Mouse (Mus musculus): ENCODE results near the gene Epas1.

Epas1 gene

DNA sequence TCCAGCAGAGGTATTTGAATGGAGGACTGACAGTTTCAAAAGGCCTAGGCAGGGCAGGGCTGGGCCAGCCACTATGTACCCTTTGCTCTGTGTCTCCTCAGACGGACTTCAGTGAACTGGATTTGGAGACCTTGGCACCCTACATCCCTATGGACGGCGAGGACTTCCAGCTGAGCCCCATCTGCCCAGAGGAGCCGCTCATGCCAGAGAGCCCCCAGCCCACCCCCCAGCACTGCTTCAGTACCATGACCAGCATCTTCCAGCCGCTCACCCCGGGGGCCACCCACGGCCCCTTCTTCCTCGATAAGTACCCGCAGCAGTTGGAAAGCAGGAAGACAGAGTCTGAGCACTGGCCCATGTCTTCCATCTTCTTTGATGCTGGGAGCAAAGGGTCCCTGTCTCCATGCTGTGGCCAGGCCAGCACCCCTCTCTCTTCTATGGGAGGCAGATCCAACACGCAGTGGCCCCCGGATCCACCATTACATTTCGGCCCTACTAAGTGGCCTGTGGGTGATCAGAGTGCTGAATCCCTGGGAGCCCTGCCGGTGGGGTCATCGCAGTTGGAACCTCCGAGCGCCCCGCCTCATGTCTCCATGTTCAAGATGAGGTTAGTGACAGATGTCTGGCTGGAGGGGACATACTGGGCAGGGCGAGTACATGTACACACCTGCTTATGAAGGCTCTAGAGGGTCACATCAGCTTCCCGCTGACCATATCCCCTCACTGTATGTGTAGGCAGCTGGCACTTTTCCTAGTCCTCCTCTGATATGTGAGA, 74.1 kb downstream of the Epas1 start:
- peak in 1 of 2 experiments; percentile 56 for DNase-seq (ENCODE audit: low spot score in 2 of 2)

GRCm38 (mm10) chr17:86828500-86828899, 75.0 kb downstream of the Epas1 start:
- peak in 1 of 2 experiments; percentile 58 for DNase-seq (ENCODE audit: low spot score in 2 of 2)

GRCm38 (mm10) chr17:86829383-86830175, 76.1 kb downstream of the Epas1 start:
- DNase-seq (ENCODE audit: low spot score in 2 of 2) = peak in 1 of 2 experiments; percentile 55

DNA sequence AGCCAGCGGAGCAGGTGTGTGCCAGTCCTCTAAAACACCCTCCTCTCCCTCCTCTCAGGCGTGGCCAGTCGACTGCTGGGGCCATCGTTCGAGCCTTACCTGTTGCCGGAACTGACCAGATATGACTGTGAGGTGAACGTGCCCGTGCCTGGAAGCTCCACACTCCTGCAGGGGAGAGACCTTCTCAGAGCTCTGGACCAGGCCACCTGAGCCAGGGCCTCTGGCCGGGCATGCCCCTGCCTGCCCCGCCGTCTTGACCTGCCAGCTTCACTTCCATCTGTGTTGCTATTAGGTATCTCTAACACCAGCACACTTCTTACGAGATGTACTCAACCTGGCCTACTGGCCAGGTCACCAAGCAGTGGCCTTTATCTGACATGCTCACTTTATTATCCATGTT, 77.4 kb downstream of the Epas1 start:
- DNase-seq (ENCODE audit: low spot score in 2 of 2) = no peak

GRCm38 (mm10) chr17:86832562-86833327, 79.2 kb downstream of the Epas1 start:
- peak in 1 of 2 experiments; percentile 74 for DNase-seq (ENCODE audit: low spot score in 2 of 2)

- no peak for DNase-seq (ENCODE audit: low spot score in 2 of 2)
Observed at GRCm38 (mm10) chr17:86833945-86834344, 80.4 kb downstream of the Epas1 start.

GRCm38 (mm10) chr17:86839308-86839707, 85.8 kb downstream of the Epas1 start:
- DNase-seq (ENCODE audit: low spot score in 2 of 2) = peak in 1 of 2 experiments; percentile 30

DNA sequence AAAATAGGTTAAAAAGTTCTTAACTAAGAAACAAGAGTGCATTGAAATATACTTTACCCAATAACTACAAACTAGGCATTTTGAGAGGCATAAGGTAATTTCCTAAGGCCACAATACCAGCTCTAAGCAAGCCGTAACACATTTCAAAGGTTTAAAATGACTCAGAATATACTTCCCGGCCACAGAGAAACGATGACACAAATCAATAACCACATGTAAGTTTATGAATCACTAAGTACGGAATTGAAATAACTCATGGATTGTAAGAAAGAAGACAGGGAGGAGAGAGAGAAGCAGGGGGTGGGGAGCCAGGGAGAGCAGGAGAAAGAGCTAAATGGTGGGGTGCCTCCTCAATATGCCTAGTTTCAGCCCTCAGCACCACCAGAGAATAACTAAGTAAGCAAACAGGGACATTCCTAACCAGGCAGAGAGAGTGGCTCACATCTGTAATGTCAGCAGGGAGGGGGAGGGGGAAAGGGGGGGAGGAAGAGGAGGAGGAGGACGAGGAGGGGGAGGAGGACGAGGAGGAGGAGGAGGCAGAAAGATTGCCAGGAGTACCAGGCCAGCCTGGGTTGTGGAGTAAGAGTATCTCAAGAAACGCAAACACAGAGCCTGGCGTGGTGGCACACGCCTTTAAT, 97.3 kb downstream of the Epas1 start:
- peak in 1 of 2 experiments; percentile 23 for DNase-seq (ENCODE audit: low spot score in 2 of 2)

DNA sequence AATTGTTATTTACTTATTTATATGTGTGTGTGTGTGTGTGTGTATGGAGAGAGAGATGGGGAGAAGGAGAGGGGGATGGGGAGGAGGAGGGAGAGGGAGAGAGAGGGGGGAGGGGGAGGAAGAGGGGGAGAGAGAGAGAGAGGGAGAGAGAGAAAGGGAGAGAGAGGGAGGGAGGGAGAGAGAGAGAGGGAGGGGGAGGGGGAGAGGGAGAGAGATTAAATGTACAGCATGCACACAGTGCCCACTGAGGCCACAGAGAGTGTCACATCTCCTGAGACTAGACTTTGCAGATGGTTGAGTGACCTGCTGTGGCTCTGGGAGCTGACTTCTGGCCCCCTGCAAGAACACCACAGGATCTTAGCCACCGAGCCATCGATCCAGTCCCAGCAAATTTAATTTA, 98.3 kb downstream of the Epas1 start:
- peak in 1 of 2 experiments; percentile 31 for DNase-seq (ENCODE audit: low spot score in 2 of 2)

DNA sequence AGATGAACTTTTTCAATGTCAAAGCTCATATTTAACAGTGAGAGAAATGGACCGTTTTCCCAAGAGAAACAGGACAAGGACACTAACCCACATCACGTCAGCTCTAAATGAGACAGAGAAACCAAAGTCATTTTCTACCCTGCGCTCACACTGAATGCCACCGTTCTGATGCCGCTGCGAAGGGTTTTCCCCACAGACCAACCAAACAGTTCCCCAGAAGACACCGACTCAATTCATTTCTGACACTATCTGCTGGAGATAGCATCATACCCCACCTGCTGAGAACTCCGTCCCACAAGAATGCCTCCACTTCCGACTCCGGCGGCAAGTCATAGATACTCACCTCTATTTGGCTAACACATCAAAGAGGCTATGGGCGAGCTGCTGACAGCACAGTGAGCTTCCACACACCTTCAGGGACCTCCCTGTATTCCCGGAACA, 99.1 kb downstream of the Epas1 start:
- DNase-seq (ENCODE audit: low spot score in 2 of 2) = peak in 1 of 2 experiments; percentile 34

DNA sequence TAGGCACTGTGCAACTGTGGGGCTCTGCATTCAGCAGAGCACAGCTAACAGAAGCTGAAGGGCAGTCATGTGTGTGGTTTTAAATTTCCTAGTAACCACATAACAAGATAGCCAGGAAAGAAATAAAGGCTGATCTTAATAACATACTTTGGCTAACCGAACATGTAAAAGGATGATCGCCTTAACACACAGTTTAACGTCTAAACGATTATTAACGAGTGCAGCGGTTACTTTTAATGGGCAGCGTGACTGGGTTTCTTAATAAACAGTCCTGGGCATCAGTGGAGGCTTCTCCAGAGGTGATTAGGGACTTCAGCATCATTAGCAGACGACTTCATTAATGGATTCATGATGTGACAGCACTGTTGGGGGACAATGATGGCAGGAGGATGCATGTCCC, 117.1 kb downstream of the Epas1 start:
- DNase-seq (ENCODE audit: low spot score in 2 of 2) = no peak

DNA sequence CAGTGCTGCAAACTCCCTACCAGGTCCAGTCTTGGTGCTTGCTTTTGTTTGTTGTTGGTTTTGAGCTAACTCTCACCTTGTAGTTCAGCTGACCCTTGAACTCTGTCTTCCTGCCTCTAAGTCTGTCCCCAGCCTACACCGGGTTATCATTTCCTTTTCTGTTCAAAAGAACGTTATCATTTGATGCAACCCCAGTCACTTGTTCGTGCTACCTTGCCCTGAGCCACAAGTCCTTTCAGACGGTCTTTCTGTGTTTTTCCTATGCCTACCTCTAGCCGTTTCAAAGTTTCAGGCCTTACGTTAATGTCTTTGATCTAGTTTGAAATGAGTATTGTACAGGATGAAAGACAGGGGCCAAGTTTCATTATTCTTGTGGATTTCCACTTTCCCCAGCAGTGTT, 119.1 kb downstream of the Epas1 start:
- no peak for DNase-seq (ENCODE audit: low spot score in 2 of 2)

DNA sequence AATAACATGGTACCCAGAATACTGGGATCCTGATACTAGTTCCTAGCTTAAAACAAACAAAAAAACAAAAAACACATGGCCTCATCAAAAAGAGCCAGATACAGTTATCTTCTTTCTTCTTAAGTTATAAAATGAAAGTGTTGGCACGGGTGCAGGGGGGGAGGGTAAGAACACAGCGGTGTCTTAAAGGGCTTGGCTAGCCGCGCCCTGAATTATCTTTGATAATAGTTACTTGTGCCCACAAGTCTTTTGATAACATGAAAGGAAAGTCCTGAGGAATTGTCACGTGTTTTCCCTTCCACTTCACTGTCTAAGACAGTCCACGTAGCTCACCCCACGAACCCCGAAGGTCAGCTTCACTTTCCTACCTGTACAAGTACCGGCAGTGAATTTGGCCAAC, 123.4 kb downstream of the Epas1 start:
- DNase-seq (ENCODE audit: low spot score in 2 of 2) = peak in 1 of 2 experiments; percentile 24

DNA sequence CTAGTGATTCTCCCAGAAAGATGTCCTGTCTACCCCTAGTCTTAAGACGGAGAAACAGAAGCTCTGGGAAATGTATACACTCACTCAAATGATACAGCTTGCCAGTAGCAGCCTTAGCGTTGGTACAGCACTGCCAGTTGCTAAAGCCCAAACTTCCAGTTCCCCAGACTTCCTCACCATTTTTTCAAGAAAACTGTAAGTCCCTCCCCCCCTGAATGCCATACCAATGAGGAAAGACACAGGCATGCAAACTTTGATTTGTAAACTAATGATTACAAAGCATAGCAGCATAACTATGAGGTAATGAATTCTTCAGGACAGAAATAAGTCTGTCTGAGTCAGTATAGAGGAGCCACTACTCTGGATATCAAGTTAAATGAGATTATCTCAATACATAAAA, 124.2 kb downstream of the Epas1 start:
- no peak for DNase-seq (ENCODE audit: low spot score in 2 of 2)

DNA sequence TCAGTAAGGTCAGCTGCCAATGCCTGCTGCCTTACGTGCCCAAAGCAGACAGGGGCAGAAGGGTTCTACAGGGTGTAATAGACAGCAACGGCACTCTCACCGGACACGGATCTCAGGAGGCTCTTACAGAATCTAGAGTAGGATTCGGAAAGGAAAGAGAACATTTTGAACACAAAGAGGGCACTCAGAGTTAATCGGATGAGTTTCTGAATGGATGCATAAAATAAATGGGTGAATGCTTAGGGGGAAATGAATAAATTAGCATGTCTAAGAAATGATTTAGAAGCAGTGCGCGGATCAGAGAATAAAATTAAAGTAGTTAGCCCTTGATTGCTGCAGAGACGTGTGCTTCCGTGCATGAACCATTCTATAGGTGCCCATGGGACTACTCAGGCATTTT, 126.6 kb downstream of the Epas1 start:
- DNase-seq (ENCODE audit: low spot score in 2 of 2) = peak in 1 of 2 experiments; percentile 13

DNA sequence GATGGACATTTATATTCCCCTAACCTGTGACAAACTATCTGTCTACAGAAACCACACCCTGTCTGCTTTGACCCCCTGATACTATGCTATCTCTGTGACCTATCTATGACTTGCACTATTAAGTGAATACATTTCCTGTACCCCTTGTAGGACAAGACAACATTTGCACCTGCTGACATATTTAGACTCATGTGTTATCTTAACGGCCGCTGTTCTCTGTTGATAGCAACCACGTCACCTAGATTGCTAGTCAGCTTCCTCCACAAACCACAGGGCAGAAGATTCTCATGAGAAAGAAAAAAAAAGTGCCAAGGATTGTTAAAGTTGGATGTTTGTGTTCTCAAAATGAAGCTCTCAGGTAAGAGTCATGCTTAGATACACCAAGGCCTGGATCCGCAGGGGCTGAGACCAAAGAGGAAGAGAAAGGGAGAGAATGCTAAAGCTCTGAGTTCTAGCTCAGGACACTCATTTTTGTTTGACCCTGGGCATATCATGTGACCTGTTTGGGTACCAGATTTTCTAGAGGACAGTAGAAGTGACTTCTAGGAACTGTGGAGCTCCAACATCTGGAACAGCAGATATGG, 127.1 kb downstream of the Epas1 start:
- no peak for DNase-seq (ENCODE audit: low spot score in 2 of 2)
